Mouse (Mus musculus) left cerebral cortex, adult 8-10 months (tissue): Measurements from ENCODE around the gene Mum1. TPM values are rescaled to one million over a fixed set of nuclear protein-coding genes. Genes with fewer than 3 reads are reported as not detected.

ENCODE experiments used
- DNase-seq, 2 experiments: peaks; one replicate each; pipeline ENCODE4 v3.0.0; 2022; ENCODE audit warnings: low spot score in 2 of 2
- total RNA-seq, 4 experiments: library from RNA; stranded (reverse); gene quantifications; 2 replicates each; pipeline ENCODE4 v1.2.4; 2022

Gene Mum1
- total RNA-seq, 4 experiments from 2014 or later: 41.9 to 51.7 (median 44.1) TPM

- DNase-seq: no peak
Measured at GRCm38 (mm10) chr10:80250573-80250972, 24.3 kb downstream of the Mum1 start.

- no peak for DNase-seq
Measured at GRCm38 (mm10) chr10:80252011-80252410, 25.8 kb downstream of the Mum1 start.

- no peak for DNase-seq
Measured at GRCm38 (mm10) chr10:80252493-80253274, 26.4 kb downstream of the Mum1 start.

GRCm38 (mm10) chr10:80253551-80253950 lies 27.3 kb downstream of the Mum1 start:
- no peak for DNase-seq

- no peak for DNase-seq
Measured at GRCm38 (mm10) chr10:80254331-80255297, 28.4 kb downstream of the Mum1 start.

- DNase-seq: no peak
Measured at GRCm38 (mm10) chr10:80255881-80256535, 29.8 kb downstream of the Mum1 start.

GRCm38 (mm10) chr10:80257936-80258335 lies 31.7 kb downstream of the Mum1 start:
- DNase-seq: no peak

- no peak for DNase-seq
Measured at GRCm38 (mm10) chr10:80258752-80259462, 32.7 kb downstream of the Mum1 start.

GRCm38 (mm10) chr10:80259463-80259805 lies 33.2 kb downstream of the Mum1 start:
- no peak for DNase-seq

GRCm38 (mm10) chr10:80259861-80260641 lies 33.8 kb downstream of the Mum1 start:
- peak; percentile 50 to 83 for DNase-seq

GRCm38 (mm10) chr10:80260642-80261584 lies 34.7 kb downstream of the Mum1 start, which contains the start of the genes Gamt and Dazap1:
Gene Gamt, minus strand, starts transcription at chr10:80261012.
Gene Dazap1, plus strand, starts transcription at chr10:80261486.
- peak; percentile 79 to 90 for DNase-seq

GRCm38 (mm10) chr10:80261585-80261968 lies 35.3 kb downstream of the Mum1 start:
- DNase-seq: peak; percentile 78 to 91

- no peak for DNase-seq
Measured at GRCm38 (mm10) chr10:80262169-80262568, 35.9 kb downstream of the Mum1 start.

GRCm38 (mm10) chr10:80262776-80263365 lies 36.6 kb downstream of the Mum1 start:
- DNase-seq: no peak

- peak; percentile 92 to 99 for DNase-seq
Measured at GRCm38 (mm10) chr10:80264341-80265148, 38.3 kb downstream of the Mum1 start.

- DNase-seq: no peak
Measured at GRCm38 (mm10) chr10:80265149-80265486, 38.9 kb downstream of the Mum1 start.

- no peak for DNase-seq
Measured at GRCm38 (mm10) chr10:80270099-80270498, 43.9 kb downstream of the Mum1 start.

- DNase-seq: no peak
Measured at GRCm38 (mm10) chr10:80270734-80271181, 44.5 kb downstream of the Mum1 start.
